Mouse (Mus musculus): ENCODE results near the gene Naglu. TPM values are rescaled to one million over a fixed set of nuclear protein-coding genes. Genes with fewer than 3 reads are reported as not detected.
"Not testable (repeated sequence)": the region's sequence is repeated elsewhere in the genome, so short reads cannot be mapped to it uniquely, and the experiment has no call there.

The Naglu gene
- polyA plus RNA-seq, 1 experiment from 2014 or later, result 11.1 TPM

DNA sequence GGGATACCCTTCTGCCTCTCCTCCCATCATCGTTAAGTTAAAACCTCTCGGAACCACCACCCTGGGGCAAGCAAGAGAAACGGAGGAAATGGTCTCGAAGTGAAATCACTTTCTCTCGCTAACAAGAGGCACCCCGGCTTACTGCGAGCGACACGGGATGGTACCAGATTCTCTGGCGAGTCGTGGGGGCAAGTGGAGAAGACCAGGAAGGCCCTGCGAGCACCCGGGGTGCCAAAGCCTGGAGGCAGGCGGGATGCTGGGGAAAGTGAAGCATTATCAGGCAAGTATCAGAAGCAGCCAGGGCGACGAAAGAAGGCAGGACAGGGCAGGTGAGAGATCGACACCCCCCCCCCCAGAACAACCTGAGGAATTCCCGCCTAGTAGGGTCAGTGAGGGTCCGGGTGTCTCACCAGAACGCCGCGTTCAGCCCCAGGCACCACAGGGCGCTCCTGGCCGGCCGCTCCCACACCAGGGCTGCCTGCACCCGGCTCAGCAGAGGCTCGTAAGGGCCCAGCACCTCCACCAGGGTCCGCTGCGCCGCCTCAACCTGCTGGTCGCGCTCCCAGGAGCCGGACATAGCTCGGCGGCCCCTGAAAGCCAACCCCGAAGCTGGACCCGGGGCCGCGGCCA is 49.4 kb downstream of the Naglu start:
- H3K4me2 ChIP-seq (replicated peaks), result peak overlapping the region; percentile 97
- peaks cover 44% of the 10 kb centered on the region for H3K4me1 ChIP-seq
- peak; percentile 83 for ATAC-seq (ENCODE audit: low FRiP score, low read depth)
- H3K4me3 ChIP-seq, result peak overlapping the region; percentile 91
- H3K27ac ChIP-seq (replicated peaks), result peak overlapping the region; percentile 84
- no peaks in the 10 kb centered on the region for H3K9me3 ChIP-seq
- under 1% methylated on average over 39 of the region's 39 CpGs for WGBS
- H3K36me3 ChIP-seq, result peaks cover 21% of the 10 kb centered on the region
- H3K9ac ChIP-seq (replicated peaks), result peak overlapping the region; percentile 95
- no peaks in the 10 kb centered on the region for H3K27me3 ChIP-seq

- WGBS, result 0% methylated on average over 61 of the region's 61 CpGs
- Histone ChIP-seq H3K27ac (replicated peaks) (peak within 1 kb of the TSS; percentile 92), H3K36me3 (peaks cover 26% of the 10 kb centered on the region), H3K9me3 (no peaks in the 10 kb centered on the region), H3K4me2 (replicated peaks) (peak within 1 kb of the TSS; percentile 97), H3K27me3 (no peaks in the 10 kb centered on the region), H3K9ac (replicated peaks) (peak within 1 kb of the TSS; percentile 95), H3K4me1 (peaks cover 42% of the 10 kb centered on the region), H3K4me3 (peak within 1 kb of the TSS; percentile 91)
- peak; percentile 95 for ATAC-seq (ENCODE audit: low FRiP score, low read depth)
These were observed 50.1 kb downstream of the Naglu start, which contains the start of the genes Retreg3 and Tubg1 for GRCm38 (mm10) chr11:101119761-101120544. TSS of gene Retreg3 (minus strand) at chr11:101119893. TSS of gene Tubg1 (plus strand) at chr11:101119938.

GRCm38 (mm10) chr11:101120545-101121188 is 50.9 kb downstream of the Naglu start:
- ATAC-seq (ENCODE audit: low FRiP score, low read depth), result no peak
- WGBS, result 25% methylated on average over 19 of the region's 19 CpGs
- peak overlapping the region; percentile 87 for H3K9ac ChIP-seq (replicated peaks)

GRCm38 (mm10) chr11:101124494-101124893 is 54.7 kb downstream of the Naglu start:
- H3K27ac ChIP-seq (replicated peaks); H3K9me3 ChIP-seq; H3K27me3 ChIP-seq; H3K4me3 ChIP-seq; H3K4me2 ChIP-seq (replicated peaks); H3K9ac ChIP-seq (replicated peaks); ATAC-seq (ENCODE audit: low FRiP score, low read depth): not testable (repeated sequence)
- 94% methylated on average over 8 of the region's 8 CpGs for WGBS
- peaks cover 51% of the 10 kb centered on the region for H3K36me3 ChIP-seq
- peaks cover 10% of the 10 kb centered on the region for H3K4me1 ChIP-seq

More at GRCm38 (mm10) chr11:101120545-101121188, 50.9 kb downstream of the Naglu start:
- Histone ChIP-seq H3K36me3 (peaks cover 33% of the 10 kb centered on the region), H3K27me3 (no peaks in the 10 kb centered on the region), H3K4me1 (peaks cover 35% of the 10 kb centered on the region), H3K4me3 (peak overlapping the region; percentile 91), H3K27ac (replicated peaks) (peak overlapping the region; percentile 92), H3K4me2 (replicated peaks) (peak overlapping the region; percentile 97), H3K9me3 (no peaks in the 10 kb centered on the region)

GRCm38 (mm10) chr11:101125008-101125407 is 55.2 kb downstream of the Naglu start:
- not testable (repeated sequence) for H3K4me3 ChIP-seq; H3K9me3 ChIP-seq; H3K27ac ChIP-seq (replicated peaks); ATAC-seq (ENCODE audit: low FRiP score, low read depth); H3K27me3 ChIP-seq; H3K9ac ChIP-seq (replicated peaks); H3K4me2 ChIP-seq (replicated peaks)
- H3K4me1 ChIP-seq, result peaks cover 10% of the 10 kb centered on the region
- peaks cover 51% of the 10 kb centered on the region for H3K36me3 ChIP-seq
- 96% methylated on average over 9 of the region's 9 CpGs for WGBS

GRCm38 (mm10) chr11:101127075-101127474 is 57.3 kb downstream of the Naglu start:
- Histone ChIP-seq H3K9me3 (peaks cover 5% of the 10 kb centered on the region; the same call in 1 of the 2 replicates), H3K9ac (replicated peaks) (no peak overlapping the region), H3K27me3 (no peaks in the 10 kb centered on the region), H3K4me2 (replicated peaks) (no peak overlapping the region), H3K4me1 (no peaks in the 10 kb centered on the region), H3K4me3 (no peak overlapping the region), H3K27ac (replicated peaks) (no peak overlapping the region), H3K36me3 (peaks cover 49% of the 10 kb centered on the region)
- no peak for ATAC-seq (ENCODE audit: low FRiP score, low read depth)
- 92% methylated on average over 1 of the region's 1 CpGs for WGBS

Small RNA genes within 50 kb of the gene (microRNA-seq; reads per million reads assigned to microRNA genes)
- 2.6 reads per million, percentile 3 among the genes with 10 or more reads in this experiment for gene Mir6928

Other genes starting within 250 kb of the Naglu start
- gene Stat5b, start 219.3 kb upstream of the Naglu start, polyA plus RNA-seq (2016; fragmentation: Nextera tagmentation; extraction: Ambion mirVana), result 18.8 and 19.4 TPM in 2 replicates
- 1.5 and 1.8 TPM in 2 replicates for gene Stat5a, start 210.7 kb upstream of the Naglu start, polyA plus RNA-seq (2016; fragmentation: Nextera tagmentation; extraction: Ambion mirVana)
- gene Stat3, start 130.5 kb upstream of the Naglu start, polyA plus RNA-seq (2016; fragmentation: Nextera tagmentation; extraction: Ambion mirVana), result 31.7 and 35.0 TPM in 2 replicates
- 41.8 and 51.0 TPM in 2 replicates for gene Cavin1, start 99.1 kb upstream of the Naglu start, polyA plus RNA-seq (2016; fragmentation: Nextera tagmentation; extraction: Ambion mirVana)
- gene Atp6v0a1, start 60.6 kb upstream of the Naglu start, polyA plus RNA-seq (2016; fragmentation: Nextera tagmentation; extraction: Ambion mirVana), result 65.6 and 67.5 TPM in 2 replicates
- gene Hsd17b1, start 8.4 kb downstream of the Naglu start, polyA plus RNA-seq (2016; fragmentation: Nextera tagmentation; extraction: Ambion mirVana), result 0.22 and 0.31 TPM in 2 replicates
- 51.7 and 53.9 TPM in 2 replicates for gene Coasy, start 12.6 kb downstream of the Naglu start, polyA plus RNA-seq (2016; fragmentation: Nextera tagmentation; extraction: Ambion mirVana)
- 49.2 and 60.5 TPM in 2 replicates for gene Mlx, start 17.3 kb downstream of the Naglu start, polyA plus RNA-seq (2016; fragmentation: Nextera tagmentation; extraction: Ambion mirVana)
- 41.7 and 42.4 TPM in 2 replicates for gene Psmc3ip, start 25.4 kb downstream of the Naglu start, polyA plus RNA-seq (2016; fragmentation: Nextera tagmentation; extraction: Ambion mirVana)
- gene Retreg3, start 49.9 kb downstream of the Naglu start, polyA plus RNA-seq (2016; fragmentation: Nextera tagmentation; extraction: Ambion mirVana), result 21.8 and 23.1 TPM in 2 replicates
- gene Tubg1, start 49.9 kb downstream of the Naglu start, polyA plus RNA-seq (2016; fragmentation: Nextera tagmentation; extraction: Ambion mirVana), result 96.3 and 97.4 TPM in 2 replicates
- gene Tubg2, start 85.9 kb downstream of the Naglu start, polyA plus RNA-seq (2016; fragmentation: Nextera tagmentation; extraction: Ambion mirVana), result 9.0 and 10.3 TPM in 2 replicates
- 0.74 and 0.94 TPM in 2 replicates for gene Cntnap1, start 100.5 kb downstream of the Naglu start, polyA plus RNA-seq (2016; fragmentation: Nextera tagmentation; extraction: Ambion mirVana)
- 12.3 and 12.6 TPM in 2 replicates for gene Plekhh3, start 101.3 kb downstream of the Naglu start, polyA plus RNA-seq (2016; fragmentation: Nextera tagmentation; extraction: Ambion mirVana)
- gene Ccr10, start 105.4 kb downstream of the Naglu start, polyA plus RNA-seq (2016; fragmentation: Nextera tagmentation; extraction: Ambion mirVana), result 0.10 and 0.17 TPM in 2 replicates
- gene Ezh1, start 156.5 kb downstream of the Naglu start, polyA plus RNA-seq (2016; fragmentation: Nextera tagmentation; extraction: Ambion mirVana), result 12.6 and 14.4 TPM in 2 replicates
- gene Ramp2, start 176.0 kb downstream of the Naglu start, polyA plus RNA-seq (2016; fragmentation: Nextera tagmentation; extraction: Ambion mirVana), result 70.3 and 76.3 TPM in 2 replicates
- gene Vps25, start 183.7 kb downstream of the Naglu start, polyA plus RNA-seq (2016; fragmentation: Nextera tagmentation; extraction: Ambion mirVana), result 101 and 102 TPM in 2 replicates
- 7.8 and 10.2 TPM in 2 replicates for gene Wnk4, start 190.6 kb downstream of the Naglu start, polyA plus RNA-seq (2016; fragmentation: Nextera tagmentation; extraction: Ambion mirVana)
- gene Cntd1, start 209.0 kb downstream of the Naglu start, polyA plus RNA-seq (2016; fragmentation: Nextera tagmentation; extraction: Ambion mirVana), result 1.3 and 1.6 TPM in 2 replicates
- gene Coa3, start 209.1 kb downstream of the Naglu start, polyA plus RNA-seq (2016; fragmentation: Nextera tagmentation; extraction: Ambion mirVana), result 196 and 198 TPM in 2 replicates
- gene Becn1, start 232.3 kb downstream of the Naglu start, polyA plus RNA-seq (2016; fragmentation: Nextera tagmentation; extraction: Ambion mirVana), result 162 and 173 TPM in 2 replicates
- gene Psme3, start 246.2 kb downstream of the Naglu start, polyA plus RNA-seq (2016; fragmentation: Nextera tagmentation; extraction: Ambion mirVana), result 163 and 180 TPM in 2 replicates

All from midbrain, embryonic 12.5 days (tissue).